18 mouse cellular contexts compared by ENCODE assay signal in genomic region chr2:25711641-25712040, GRCm38 (mm10). TPM values are rescaled to one million over a fixed set of nuclear protein-coding genes. Genes with fewer than 3 reads are reported as not detected.
"Had no signal": no experiment of that assay in that cellular context is flagged by ENCODE, and none has a peak within 500 bp of the region (broad histone marks: within the 10 kb centered on the region; RNA-seq: fewer than 3 reads in every experiment).

No protein-coding gene starts in this region.

RNA-seq across cellular contexts. Expression of gene Obp2a, which starts 11.8 kb away (rescaled TPM):
- polyA plus RNA-seq: heart, embryonic 10.5 days; heart, embryonic 12.5 days; heart, embryonic 14.5 days; heart, embryonic 16.5 days; hindbrain, embryonic 10.5 days; hindbrain, embryonic 12.5 days; hindbrain, embryonic 14.5 days; hindbrain, embryonic 16.5 days; inflammation-experienced regulatory T-cells, adult 6 months; kidney, adult 2 months; kidney, embryonic 16.5 days; large intestine, adult 2 months; limb, embryonic 11.5 days; limb, embryonic 13.5 days; limb, embryonic 15.5 days; liver, adult 2 months; liver, embryonic 12.5 days; liver, embryonic 14.5 days had no signal

RNA-seq across cellular contexts. Expression of gene Obp2b, which starts 25.2 kb away (rescaled TPM):
- polyA plus RNA-seq: heart, embryonic 10.5 days; heart, embryonic 12.5 days; heart, embryonic 14.5 days; heart, embryonic 16.5 days; hindbrain, embryonic 10.5 days; hindbrain, embryonic 12.5 days; hindbrain, embryonic 14.5 days; hindbrain, embryonic 16.5 days; inflammation-experienced regulatory T-cells, adult 6 months; kidney, adult 2 months; kidney, embryonic 16.5 days; large intestine, adult 2 months; limb, embryonic 11.5 days; limb, embryonic 13.5 days; limb, embryonic 15.5 days; liver, adult 2 months; liver, embryonic 12.5 days; liver, embryonic 14.5 days had no signal

RNA-seq across cellular contexts. Expression of gene Lcn10, which starts 29.1 kb away (rescaled TPM):
- polyA plus RNA-seq: heart, embryonic 10.5 days; heart, embryonic 12.5 days; heart, embryonic 14.5 days; heart, embryonic 16.5 days; hindbrain, embryonic 10.5 days; hindbrain, embryonic 12.5 days; hindbrain, embryonic 14.5 days; hindbrain, embryonic 16.5 days; kidney, adult 2 months; kidney, embryonic 16.5 days; large intestine, adult 2 months; limb, embryonic 11.5 days; limb, embryonic 13.5 days; limb, embryonic 15.5 days; liver, adult 2 months; liver, embryonic 12.5 days; liver, embryonic 14.5 days had no signal

RNA-seq across cellular contexts. Expression of gene Lcn6, which starts 35.1 kb away (rescaled TPM):
- polyA plus RNA-seq: heart, embryonic 10.5 days; heart, embryonic 12.5 days; heart, embryonic 14.5 days; heart, embryonic 16.5 days; hindbrain, embryonic 10.5 days; hindbrain, embryonic 12.5 days; hindbrain, embryonic 14.5 days; hindbrain, embryonic 16.5 days; inflammation-experienced regulatory T-cells, adult 6 months; kidney, adult 2 months; kidney, embryonic 16.5 days; large intestine, adult 2 months; limb, embryonic 11.5 days; limb, embryonic 13.5 days; limb, embryonic 15.5 days; liver, adult 2 months; liver, embryonic 12.5 days; liver, embryonic 14.5 days had no signal
